Mouse (Mus musculus) induced T-regulatory cell, adult 2 months (primary cell): ENCODE results near the gene Fam131a.

Experiments
- DNase-seq: peaks from one replicate; pipeline ENCODE4 v3.0.0-alpha.2; 2012; ENCODE audit warnings: low read depth

Gene Fam131a

GRCm38 (mm10) chr16:20695622-20696323 lies 2.7 kb downstream of the Fam131a start:
- peak; percentile 57 for DNase-seq

GRCm38 (mm10) chr16:20699266-20699665 lies 6.2 kb downstream of the Fam131a start:
- DNase-seq: no peak

- no peak for DNase-seq
Observed at GRCm38 (mm10) chr16:20700036-20700435, 7.0 kb downstream of the Fam131a start.

- DNase-seq: no peak
Observed at GRCm38 (mm10) chr16:20701316-20701715, 8.3 kb downstream of the Fam131a start.

GRCm38 (mm10) chr16:20701729-20702521 lies 8.9 kb downstream of the Fam131a start:
- DNase-seq: no peak

GRCm38 (mm10) chr16:20702522-20702893 lies 9.5 kb downstream of the Fam131a start:
- DNase-seq: peak; percentile 54

GRCm38 (mm10) chr16:20703071-20703470 lies 10.0 kb downstream of the Fam131a start:
- DNase-seq: no peak

- DNase-seq: no peak
Observed at GRCm38 (mm10) chr16:20703699-20704400, 10.8 kb downstream of the Fam131a start.

- DNase-seq: no peak
Observed at GRCm38 (mm10) chr16:20705786-20706185, 12.7 kb downstream of the Fam131a start.

GRCm38 (mm10) chr16:20706407-20707055 lies 13.5 kb downstream of the Fam131a start:
- DNase-seq: no peak

GRCm38 (mm10) chr16:20708220-20708938 lies 15.3 kb downstream of the Fam131a start:
- DNase-seq: no peak

GRCm38 (mm10) chr16:20708939-20709734 lies 16.1 kb downstream of the Fam131a start:
- no peak for DNase-seq

GRCm38 (mm10) chr16:20710370-20710769 lies 17.3 kb downstream of the Fam131a start:
- no peak for DNase-seq

- peak; percentile 45 for DNase-seq
Observed at GRCm38 (mm10) chr16:20710810-20711209, 17.8 kb downstream of the Fam131a start.

- no peak for DNase-seq
Observed at GRCm38 (mm10) chr16:20712190-20712589, 19.1 kb downstream of the Fam131a start.

GRCm38 (mm10) chr16:20712889-20713288 lies 19.8 kb downstream of the Fam131a start:
- no peak for DNase-seq

GRCm38 (mm10) chr16:20714307-20715080 lies 21.5 kb downstream of the Fam131a start:
- no peak for DNase-seq

GRCm38 (mm10) chr16:20715161-20715560 lies 22.1 kb downstream of the Fam131a start:
- DNase-seq: no peak

GRCm38 (mm10) chr16:20715566-20715965 lies 22.5 kb downstream of the Fam131a start:
- DNase-seq: no peak
